Mouse (Mus musculus): Measurements from ENCODE around the gene Evx1. TPM values are rescaled to one million over a fixed set of nuclear protein-coding genes. Genes with fewer than 3 reads are reported as not detected.

The Evx1 gene
- total and polyA plus RNA-seq, 3 experiments, result not detected

GRCm38 (mm10) chr6:52310366-52310765 lies 2.9 kb upstream of the Evx1 start:
- Histone ChIP-seq H3K27ac (no peak overlapping the region), H3K27me3 (ENCODE audit: control insufficient read depth, insufficient read depth, low read length) (peaks cover 36% of the 10 kb centered on the region), H3K9ac (ENCODE audit: low read depth, low read length) (no peak overlapping the region), H3K36me3 (ENCODE audit: control insufficient read depth, insufficient read depth, low read length) (no peaks in the 10 kb centered on the region), H3K4me3 (no peak overlapping the region), H3K4me1 (ENCODE audit: control insufficient read depth, insufficient read depth, low read length) (peaks cover 2% of the 10 kb centered on the region; the same call in 1 of the 2 replicates), H3K79me2 (replicated peaks; ENCODE audit: control insufficient read depth, insufficient read depth, low read length) (no peaks in the 10 kb centered on the region)
- intact Hi-C loops (cut with DNase I), result loop anchor here (5.0 kb wide), 1 partner anchor 43 kb away; no protein-coding TSS in a partner anchor
- WGBS, result 4% methylated on average over 24 of the region's 24 CpGs
- no peak for DNase-seq
- TF ChIP-seq EP300 (IDR thresholded peaks at IDR 0.05; ENCODE audit: insufficient read depth, low read depth, low read length) (no peak), POLR2A (IDR thresholded peaks at IDR 0.05; ENCODE audit: insufficient read depth, low read depth, low read length) (no peak), CTCF (IDR thresholded peaks at IDR 0.05) (no peak)

GRCm38 (mm10) chr6:52311661-52312557 lies 1.4 kb upstream of the Evx1 start:
- H3K27ac ChIP-seq, result no peak overlapping the region
- no peak for DNase-seq
- WGBS, result 7% methylated on average over 6 of the region's 6 CpGs
- H3K4me3 ChIP-seq, result no peak overlapping the region
- H3K4me1 ChIP-seq (ENCODE audit: control insufficient read depth, insufficient read depth, low read length), result no peaks in the 10 kb centered on the region
- H3K79me2 ChIP-seq (replicated peaks; ENCODE audit: control insufficient read depth, insufficient read depth, low read length), result no peaks in the 10 kb centered on the region
- TF ChIP-seq POLR2A (IDR thresholded peaks at IDR 0.05; ENCODE audit: insufficient read depth, low read depth, low read length), result no peak
- no peak for TF ChIP-seq CTCF (IDR thresholded peaks at IDR 0.05)
- TF ChIP-seq EP300 (IDR thresholded peaks at IDR 0.05; ENCODE audit: insufficient read depth, low read depth, low read length), result no peak
- H3K9ac ChIP-seq (ENCODE audit: low read depth, low read length), result no peak overlapping the region
- intact Hi-C loops (cut with DNase I), result loop anchor here (5.0 kb wide), 1 partner anchor 45 kb away; no protein-coding TSS in a partner anchor
- peaks cover 43% of the 10 kb centered on the region for H3K27me3 ChIP-seq (ENCODE audit: control insufficient read depth, insufficient read depth, low read length)
- H3K36me3 ChIP-seq (ENCODE audit: control insufficient read depth, insufficient read depth, low read length), result no peaks in the 10 kb centered on the region

- no peak for DNase-seq
- peaks cover 47% of the 10 kb centered on the region for H3K27me3 ChIP-seq (ENCODE audit: control insufficient read depth, insufficient read depth, low read length)
- H3K27ac ChIP-seq, result no peak overlapping the region
- WGBS, result 3% methylated on average over 8 of the region's 8 CpGs
- intact Hi-C loops (cut with DNase I), result loop anchor here (5.0 kb wide), 1 partner anchor 45 kb away; no protein-coding TSS in a partner anchor
- H3K36me3 ChIP-seq (ENCODE audit: control insufficient read depth, insufficient read depth, low read length), result no peaks in the 10 kb centered on the region
- no peaks in the 10 kb centered on the region for H3K79me2 ChIP-seq (replicated peaks; ENCODE audit: control insufficient read depth, insufficient read depth, low read length)
- no peak overlapping the region for H3K4me3 ChIP-seq
- TF ChIP-seq CTCF (IDR thresholded peaks at IDR 0.05) (no peak), POLR2A (IDR thresholded peaks at IDR 0.05; ENCODE audit: insufficient read depth, low read depth, low read length) (no peak), EP300 (IDR thresholded peaks at IDR 0.05; ENCODE audit: insufficient read depth, low read depth, low read length) (no peak)
- no peaks in the 10 kb centered on the region for H3K4me1 ChIP-seq (ENCODE audit: control insufficient read depth, insufficient read depth, low read length)
- no peak overlapping the region for H3K9ac ChIP-seq (ENCODE audit: low read depth, low read length)
Measured at GRCm38 (mm10) chr6:52312558-52312915, 761 bp upstream of the Evx1 start.

- Histone ChIP-seq H3K27me3 (ENCODE audit: control insufficient read depth, insufficient read depth, low read length) (peaks cover 57% of the 10 kb centered on the region), H3K4me3 (no peak overlapping the region), H3K27ac (no peak overlapping the region), H3K79me2 (replicated peaks; ENCODE audit: control insufficient read depth, insufficient read depth, low read length) (no peaks in the 10 kb centered on the region), H3K4me1 (ENCODE audit: control insufficient read depth, insufficient read depth, low read length) (no peaks in the 10 kb centered on the region), H3K9ac (ENCODE audit: low read depth, low read length) (no peak overlapping the region), H3K36me3 (ENCODE audit: control insufficient read depth, insufficient read depth, low read length) (no peaks in the 10 kb centered on the region)
- intact Hi-C loops (cut with DNase I), result loop anchor here (5.0 kb wide), 1 partner anchor 47 kb away; no protein-coding TSS in a partner anchor
- TF ChIP-seq CTCF (IDR thresholded peaks at IDR 0.05) (no peak), EP300 (IDR thresholded peaks at IDR 0.05; ENCODE audit: insufficient read depth, low read depth, low read length) (no peak), POLR2A (IDR thresholded peaks at IDR 0.05; ENCODE audit: insufficient read depth, low read depth, low read length) (no peak)
- DNase-seq, result no peak
- 2% methylated on average over 27 of the region's 27 CpGs for WGBS
Measured at GRCm38 (mm10) chr6:52314304-52315100, 1.2 kb downstream of the Evx1 start.

GRCm38 (mm10) chr6:52315441-52316412 lies 2.4 kb downstream of the Evx1 start:
- 14% methylated on average over 27 of the region's 27 CpGs for WGBS

More at GRCm38 (mm10) chr6:52315441-52316412, 2.4 kb downstream of the Evx1 start:
- Histone ChIP-seq H3K9ac (ENCODE audit: low read depth, low read length) (no peak overlapping the region), H3K4me3 (no peak overlapping the region), H3K79me2 (replicated peaks; ENCODE audit: control insufficient read depth, insufficient read depth, low read length) (no peaks in the 10 kb centered on the region), H3K4me1 (ENCODE audit: control insufficient read depth, insufficient read depth, low read length) (no peaks in the 10 kb centered on the region), H3K27me3 (ENCODE audit: control insufficient read depth, insufficient read depth, low read length) (peaks cover 53% of the 10 kb centered on the region), H3K36me3 (ENCODE audit: control insufficient read depth, insufficient read depth, low read length) (no peaks in the 10 kb centered on the region), H3K27ac (no peak overlapping the region)
- no peak for TF ChIP-seq EP300 (IDR thresholded peaks at IDR 0.05; ENCODE audit: insufficient read depth, low read depth, low read length)
- no peak for TF ChIP-seq POLR2A (IDR thresholded peaks at IDR 0.05; ENCODE audit: insufficient read depth, low read depth, low read length)
- TF ChIP-seq CTCF (IDR thresholded peaks at IDR 0.05), result no peak
- intact Hi-C loops (cut with DNase I), result no loop called here
- DNase-seq, result no peak

All from heart, adult 2 months (tissue).